9 mouse cellular contexts compared by ENCODE assay signal in the genomic region with DNA sequence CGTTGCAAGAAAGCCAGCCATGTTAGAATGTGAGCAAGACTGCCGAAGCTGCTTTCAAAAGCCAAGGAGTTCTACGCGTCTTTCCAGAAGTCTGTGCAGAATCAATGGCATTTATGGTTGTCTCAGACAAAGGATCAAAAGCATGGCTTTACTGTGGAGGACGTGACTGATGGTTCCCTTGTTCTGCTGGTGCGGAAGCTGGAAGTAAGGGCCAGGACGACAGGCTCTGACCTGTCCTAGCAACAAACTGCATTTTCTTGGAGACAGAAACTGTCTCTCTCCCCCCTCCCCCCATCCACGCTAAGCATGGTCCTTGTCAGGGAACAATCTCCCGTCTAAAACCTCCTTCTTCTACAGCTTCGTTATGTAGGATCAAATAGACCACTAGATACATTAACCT.
DNase-seq lines count a peak whose midpoint lies in the region; ATAC-seq and TF ChIP-seq lines count a peak whose summit lies in the region.
"Had no signal": no experiment of that assay in that cellular context is flagged by ENCODE, and none has a peak within 500 bp of the region (broad histone marks: within the 10 kb centered on the region; RNA-seq: fewer than 3 reads in every experiment).

No protein-coding gene starts in this region.

- no peak for TF ChIP-seq POLR2A in brain, embryonic 14.5 days (IDR thresholded peaks at IDR 0.05; ENCODE audit: borderline replicate concordance, extremely low read depth, insufficient read depth, insufficient read length, poor library complexity, severe bottlenecking)

- no peaks in the 10 kb centered on the region for H3K36me3 ChIP-seq in heart, embryonic 12.5 days
- H3K36me3 ChIP-seq in hindbrain, embryonic 10.5 days, result no peaks in the 10 kb centered on the region
- H3K36me3 ChIP-seq in midbrain, embryonic 14.5 days (ENCODE audit: control insufficient read depth, insufficient read depth, low read length), result no peaks in the 10 kb centered on the region

- TF ChIP-seq CTCF in brain, embryonic 14.5 days (IDR thresholded peaks at IDR 0.05; ENCODE audit: borderline replicate concordance, extremely low read depth, insufficient read depth, insufficient read length), result no peak

- H3K4me1 ChIP-seq in heart, embryonic 12.5 days (replicated peaks), result no peaks in the 10 kb centered on the region
- peaks cover 14% of the 10 kb centered on the region for H3K4me1 ChIP-seq in hindbrain, embryonic 10.5 days (replicated peaks)
- H3K4me1 ChIP-seq in midbrain, embryonic 14.5 days (ENCODE audit: control insufficient read depth, insufficient read depth, low read length), result 0 out of 2 replicates have a peak, but pooled peaks cover 5% of the 10 kb centered on the region

- ATAC-seq in heart, embryonic 12.5 days (ENCODE audit: insufficient number of reproducible peaks, low FRiP score), result no peak
- peak; percentile 58; the same call in 1 of the 2 replicates for ATAC-seq in midbrain, embryonic 14.5 days (ENCODE audit: low FRiP score, low TSS enrichment)

- WGBS in heart, embryonic 12.5 days, result 41% methylated on average over 10 of the region's 10 CpGs
- 15% methylated on average over 10 of the region's 10 CpGs for WGBS in hindbrain, embryonic 10.5 days
- WGBS in midbrain, embryonic 14.5 days, result 5% methylated on average over 10 of the region's 10 CpGs

- no peak overlapping the region for H3K9ac ChIP-seq in heart, embryonic 12.5 days
- no peak overlapping the region; the same call in 1 of the 2 replicates for H3K9ac ChIP-seq in midbrain, embryonic 14.5 days (replicated peaks; ENCODE audit: low read length)

- no peaks in the 10 kb centered on the region for H3K9me3 ChIP-seq in heart, embryonic 12.5 days (replicated peaks)
- no peaks in the 10 kb centered on the region for H3K9me3 ChIP-seq in hindbrain, embryonic 10.5 days
- H3K9me3 ChIP-seq in midbrain, embryonic 14.5 days (ENCODE audit: control insufficient read depth, low read length), result no peaks in the 10 kb centered on the region

- DNase-seq in heart, adult 11 months, result no peak
- peak; percentile 69 for DNase-seq in brain, embryonic 14.5 days (ENCODE audit: low read depth)
- peak; percentile 43 for DNase-seq in hindbrain, embryonic 10.5 days (ENCODE audit: low spot score)
- peak; percentile 63 for DNase-seq in midbrain, embryonic 14.5 days
- no peak for DNase-seq in urinary bladder, postnatal 25 days (ENCODE audit: low spot score)
- no peak for DNase-seq in adrenal gland, adult (ENCODE audit: inconsistent age in 2 of 2, low spot score in 1 of 2)
- no peak for DNase-seq in ovary, adult 18-20 months (ENCODE audit: low spot score)
- DNase-seq: lung, postnatal 14 days had no signal

- no peaks in the 10 kb centered on the region for H3K27me3 ChIP-seq in heart, embryonic 12.5 days (replicated peaks)
- H3K27me3 ChIP-seq in hindbrain, embryonic 10.5 days (ENCODE audit: insufficient read depth, poor library complexity, severe bottlenecking), result no peaks in the 10 kb centered on the region
- no peaks in the 10 kb centered on the region for H3K27me3 ChIP-seq in midbrain, embryonic 14.5 days (ENCODE audit: control insufficient read depth, insufficient read depth, low read length)

- peak overlapping the region; percentile 24 for H3K4me2 ChIP-seq in heart, embryonic 12.5 days
- H3K4me2 ChIP-seq in midbrain, embryonic 14.5 days (ENCODE audit: low read length), result peak overlapping the region; percentile 42

- no peak overlapping the region for H3K27ac ChIP-seq in heart, embryonic 12.5 days (ENCODE audit: poor library complexity, severe bottlenecking)
- H3K27ac ChIP-seq in hindbrain, embryonic 10.5 days, result peak overlapping the region; percentile 80
- H3K27ac ChIP-seq in midbrain, embryonic 14.5 days (replicated peaks; ENCODE audit: low read depth, low read length), result no peak overlapping the region

- H3K4me3 ChIP-seq in heart, embryonic 12.5 days, result no peak overlapping the region
- H3K4me3 ChIP-seq in hindbrain, embryonic 10.5 days, result peak overlapping the region; percentile 35
- H3K4me3 ChIP-seq in midbrain, embryonic 14.5 days (replicated peaks; ENCODE audit: low read depth, low read length), result no peak overlapping the region; the same call in 1 of the 2 replicates

Comparison
In these comparisons a context has a peak if more than half of its experiments do, and no peak if none do; other contexts are left out.
1. DNase-seq: peak in brain, embryonic 14.5 days (single experiment), hindbrain, embryonic 10.5 days (single experiment) and midbrain, embryonic 14.5 days (single experiment); none in heart, adult 11 months (single experiment), urinary bladder, postnatal 25 days (single experiment), adrenal gland, adult (0 of 2) and ovary, adult 18-20 months (single experiment).